Mouse (Mus musculus): ENCODE measurements around the gene Pi16.

DNA sequence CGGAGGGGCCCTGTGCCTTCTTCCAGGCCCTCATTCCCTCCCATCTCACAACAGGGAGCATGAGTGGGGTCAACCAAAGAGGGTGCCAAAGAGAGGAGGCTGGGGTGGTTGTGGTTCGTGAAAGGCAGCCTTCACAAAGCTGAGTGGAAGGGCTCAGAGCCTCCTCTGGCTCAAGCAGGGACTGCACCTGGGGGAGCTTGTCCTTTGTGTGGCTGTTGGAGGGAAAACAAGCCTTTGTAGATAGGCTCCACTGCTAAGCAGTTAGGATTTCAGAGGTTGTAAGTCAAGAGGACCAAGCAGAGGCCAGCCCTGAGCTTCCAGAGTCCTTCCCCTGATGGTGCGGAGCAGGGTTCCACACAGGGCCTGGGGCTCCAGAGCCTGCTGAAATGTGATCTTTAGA is 14.4 kb upstream of the Pi16 start:
- TF ChIP-seq CTCF (conservative IDR thresholded peaks at IDR 0.05; ENCODE audit: low read length) = peak; percentile 42; the same call in 1 of the 2 replicates
- no peak for TF ChIP-seq POU5F1 (IDR thresholded peaks at IDR 0.05; ENCODE audit: borderline replicate concordance, low read length)
